Mouse (Mus musculus) thymus, postnatal 36 days (tissue): ENCODE measurements around the gene Aspn.
"Not testable (repeated sequence)": the region's sequence is repeated elsewhere in the genome, so short reads cannot be mapped to it uniquely, and the experiment has no call there.

ENCODE experiments used
- DNase-seq, 2 experiments: peaks; one replicate each; pipeline ENCODE4 v3.0.0; 2022; ENCODE audit warnings: mixed read lengths in 2 of 2

Aspn gene

GRCm38 (mm10) chr13:49584307-49585005 is 40.2 kb downstream of the Aspn start:
- DNase-seq, result no peak

GRCm38 (mm10) chr13:49586062-49586461 is 41.8 kb downstream of the Aspn start:
- DNase-seq, result no peak

GRCm38 (mm10) chr13:49602541-49602940 is 58.3 kb downstream of the Aspn start:
- DNase-seq, result not testable (repeated sequence)

DNA sequence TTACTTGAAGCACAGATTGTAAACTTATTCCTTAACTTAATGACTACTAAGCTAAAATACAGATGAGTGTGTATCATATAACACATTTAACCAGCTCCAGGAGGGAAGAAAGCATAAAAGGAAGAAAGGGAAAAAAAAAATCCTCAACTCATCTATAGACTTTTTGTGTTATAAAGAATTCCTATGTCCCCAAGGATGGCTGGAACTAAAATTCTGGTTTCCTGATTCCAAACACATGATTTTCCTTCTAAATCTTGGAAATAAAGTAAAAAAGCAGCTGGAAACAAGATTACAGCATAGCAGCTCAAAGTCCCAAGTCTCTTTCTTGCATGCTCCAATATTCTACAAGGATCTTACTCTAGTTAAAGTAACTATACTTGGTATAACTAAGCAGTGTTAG is 59.4 kb downstream of the Aspn start:
- DNase-seq, result no peak

DNA sequence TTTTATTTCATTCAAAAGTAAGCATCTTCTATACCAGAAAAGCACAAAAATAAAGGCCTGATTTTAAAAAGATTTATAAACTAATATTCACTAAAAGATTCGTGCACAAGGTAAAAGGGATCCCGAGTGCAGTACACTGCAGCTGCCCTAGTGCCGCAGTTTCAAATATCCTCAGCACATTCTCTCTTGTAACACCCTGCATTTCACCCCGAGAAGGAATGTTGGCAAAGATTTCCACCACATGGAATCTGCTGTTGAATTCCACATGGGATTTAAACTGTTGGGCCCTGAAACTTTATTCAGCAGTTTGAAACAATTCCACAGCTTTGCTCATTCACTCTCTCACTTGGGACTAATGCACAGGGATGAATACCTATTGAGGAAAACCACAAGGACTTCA is 63.5 kb downstream of the Aspn start, which contains the start of gene Ogn:
TSS of gene Ogn (plus strand) at position 333 of the 400 bp plus-strand sequence.
- no peak for DNase-seq

DNA sequence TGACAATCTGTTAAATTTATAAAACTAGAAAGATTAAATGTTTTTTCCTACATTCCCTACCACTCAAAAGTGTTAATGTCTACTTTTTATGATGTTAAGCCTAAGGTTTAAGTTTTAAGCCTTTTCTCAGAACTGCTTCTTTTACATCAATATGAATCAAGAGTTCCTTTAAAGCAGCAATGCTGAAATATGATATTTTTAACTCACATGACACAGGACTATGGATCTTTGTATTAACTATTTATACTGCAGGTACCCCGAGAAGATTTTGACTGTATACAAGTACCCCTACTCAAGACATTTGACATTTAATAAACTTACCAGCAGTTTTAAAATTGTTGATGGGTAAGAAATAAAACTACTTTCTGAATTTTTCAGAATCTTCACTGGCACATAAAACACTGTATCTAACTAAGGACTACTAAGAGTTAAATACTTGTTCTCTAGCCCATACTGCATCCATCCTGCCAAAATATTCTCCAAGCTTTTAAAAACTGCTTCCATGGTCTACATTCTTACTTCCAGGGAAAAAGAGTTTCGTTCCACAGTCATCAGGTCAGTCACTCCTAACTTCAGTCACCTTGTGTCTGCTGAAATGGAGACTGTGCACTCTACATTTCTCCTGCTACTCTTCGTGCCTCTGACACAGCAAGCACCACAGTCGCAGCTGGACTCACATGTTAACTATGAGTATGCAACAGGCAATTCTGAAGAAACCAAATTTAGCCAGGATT is 64.5 kb downstream of the Aspn start:
- DNase-seq, result no peak

DNA sequence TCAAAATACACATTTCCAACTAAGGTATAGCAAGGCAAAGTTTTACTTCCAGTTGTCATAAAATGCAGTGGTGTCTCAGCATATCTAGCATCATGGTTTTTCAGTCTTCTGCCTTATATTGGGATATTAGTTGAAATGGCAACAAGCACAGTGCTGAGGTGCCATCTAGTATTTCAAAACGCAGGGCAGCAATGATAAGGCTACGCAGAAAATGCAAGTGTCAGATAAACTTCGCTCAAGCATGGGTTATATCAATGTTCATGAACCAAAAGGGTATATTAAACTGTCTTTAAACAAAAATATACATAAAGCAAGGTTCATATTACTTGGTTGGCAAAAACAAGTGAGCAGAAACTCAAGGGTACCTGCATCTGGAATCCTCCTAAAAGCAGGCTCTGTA is 72.8 kb downstream of the Aspn start:
- no peak for DNase-seq
